Mouse (Mus musculus) cerebellum, adult 2 months (tissue): ENCODE measurements around the gene Pcnx. TPM values are rescaled to one million over a fixed set of nuclear protein-coding genes. Genes with fewer than 3 reads are reported as not detected.

Source experiments
- DNase-seq, 2 experiments: peaks; one replicate each; pipeline ENCODE4 v3.0.0; 2021
- H3K27ac ChIP-seq: fragments of 200-500 bp; 2 replicates; pipeline ENCODE4 v1.5.1; 2012; ENCODE audit warnings: low read length, control low read depth, inconsistent platforms; ENCODE audit not compliant: insufficient read depth
- H3K27me3 ChIP-seq: fragments of 200-500 bp; 2 replicates; pipeline ENCODE4 v1.6.1; 2012; ENCODE audit warnings: inconsistent platforms, mild to moderate bottlenecking, low read length, moderate library complexity; ENCODE audit not compliant: control insufficient read depth, insufficient read depth
- H3K4me1 ChIP-seq: fragments of 200-500 bp; 2 replicates; pipeline ENCODE4 v1.6.1; 2011; ENCODE audit warnings: low read length; ENCODE audit not compliant: control insufficient read depth, insufficient read depth
- H3K4me3 ChIP-seq: fragments of 200-500 bp; replicated peaks from 2 replicates; pipeline ENCODE3; 2011; ENCODE audit warnings: mild to moderate bottlenecking, low read depth, low read length, control low read depth; ENCODE audit not compliant: insufficient read depth
- CTCF ChIP-seq: fragments of 200-500 bp; IDR thresholded peaks from 2 replicates; pipeline ENCODE4 v1.5.1; 2011; ENCODE audit warnings: low read depth, mild to moderate bottlenecking, control low read depth, low read length, moderate library complexity, borderline replicate concordance; ENCODE audit not compliant: insufficient read depth
- POLR2A ChIP-seq: fragments of 200-500 bp; IDR thresholded peaks from 2 replicates; pipeline ENCODE4 v1.6.1; 2011; ENCODE audit warnings: low read length, control low read depth, borderline replicate concordance; ENCODE audit not compliant: insufficient read depth
- WGBS: fragments of 180-500 bp; shearing (Covaris S2); methylation state at CpG from one replicate; pipeline ENCODE4 v1.1.7; 2018; 5-methylcytosine and 5-hydroxymethylcytosine counted together
- polyA plus RNA-seq: library from polyadenylated mRNA; depleted of rRNA; stranded (reverse); fragments of >200 nt; gene quantifications from 2 replicates; pipeline ENCODE4 v1.2.3, GENCODE M21; 2012

Gene Pcnx
- polyA plus RNA-seq, 1 experiment = 45.3 TPM

- 71% methylated on average over 4 of the region's 4 CpGs for WGBS
- TF ChIP-seq CTCF (no peak), POLR2A (no peak)
- H3K4me3 ChIP-seq = no peak overlapping the region
- no peak for DNase-seq
- peaks cover 4% of the 10 kb centered on the region; the same call in 1 of the 2 replicates for H3K4me1 ChIP-seq
- no peaks in the 10 kb centered on the region for H3K27me3 ChIP-seq
- H3K27ac ChIP-seq = no peak overlapping the region
Observed at GRCm38 (mm10) chr12:81856696-81857095, 3.1 kb upstream of the Pcnx start.

GRCm38 (mm10) chr12:81857251-81857650 lies 2.6 kb upstream of the Pcnx start:
- Histone ChIP-seq H3K4me1 (peaks cover 9% of the 10 kb centered on the region), H3K27me3 (no peaks in the 10 kb centered on the region), H3K4me3 (no peak overlapping the region), H3K27ac (no peak overlapping the region)
- WGBS = 81% methylated on average over 4 of the region's 4 CpGs
- DNase-seq = no peak
- TF ChIP-seq POLR2A = no peak
- TF ChIP-seq CTCF = no peak

- WGBS = 79% methylated on average over 8 of the region's 8 CpGs
- Histone ChIP-seq H3K4me1 (peaks cover 16% of the 10 kb centered on the region), H3K4me3 (no peak overlapping the region), H3K27ac (no peak overlapping the region), H3K27me3 (no peaks in the 10 kb centered on the region)
- no peak for DNase-seq
- TF ChIP-seq CTCF (no peak), POLR2A (no peak)
Observed at GRCm38 (mm10) chr12:81857978-81858569, 1.7 kb upstream of the Pcnx start.

GRCm38 (mm10) chr12:81860308-81861181 lies 722 bp downstream of the Pcnx start:
- Histone ChIP-seq H3K27me3 (no peaks in the 10 kb centered on the region), H3K4me1 (peaks cover 18% of the 10 kb centered on the region), H3K27ac (peak overlapping the region; percentile 84), H3K4me3 (peak overlapping the region; percentile 79)
- WGBS = under 1% methylated on average over 93 of the region's 107 CpGs
- peak; percentile 71 to 77 for DNase-seq
- no peak for TF ChIP-seq POLR2A
- no peak for TF ChIP-seq CTCF

DNA sequence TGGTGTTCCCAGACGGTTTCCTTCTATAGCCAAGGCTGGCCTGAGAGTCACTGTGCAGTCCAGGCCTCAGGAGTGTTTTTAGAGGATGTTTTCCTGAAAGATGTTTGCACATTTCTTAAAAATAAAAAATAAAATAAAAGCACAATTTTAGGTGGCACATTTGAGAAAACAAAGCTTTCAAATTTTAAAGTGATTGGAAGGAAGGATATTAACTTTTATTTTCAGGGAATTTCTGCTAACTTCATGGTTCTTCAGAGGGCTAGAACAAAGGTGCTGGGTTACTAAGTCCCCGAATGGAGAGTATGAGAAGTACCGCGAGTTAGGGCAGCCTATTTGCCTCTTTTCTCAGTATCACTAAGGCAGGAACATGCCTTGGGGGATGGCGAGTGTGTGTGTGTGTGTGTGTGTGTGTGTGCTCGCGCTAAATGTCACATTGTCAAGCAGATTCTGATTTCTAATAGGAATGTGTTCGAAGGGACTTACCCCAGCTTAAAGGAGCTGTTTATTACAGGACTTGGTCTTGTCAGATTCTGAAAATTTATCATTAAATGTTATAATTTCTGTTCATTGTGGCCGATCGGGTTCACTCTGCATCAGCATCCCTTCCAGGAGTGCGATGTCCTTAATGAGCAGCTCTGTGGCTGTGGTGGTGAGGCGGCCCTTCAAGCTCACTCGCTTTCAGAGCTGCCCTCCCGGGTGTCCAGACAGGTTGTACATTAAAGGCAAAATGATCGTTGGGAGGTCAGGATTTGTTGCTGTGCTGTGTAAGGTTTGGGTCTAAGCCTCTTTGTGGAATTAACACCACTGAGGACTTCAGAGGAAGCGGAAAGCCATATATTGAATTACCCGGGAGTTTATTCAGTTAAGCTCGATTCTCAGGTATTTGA lies 1.6 kb downstream of the Pcnx start:
- WGBS = 12% methylated on average over 18 of the region's 18 CpGs
- H3K4me3 ChIP-seq = peak overlapping the region; percentile 79
- no peaks in the 10 kb centered on the region for H3K27me3 ChIP-seq
- DNase-seq = peak; percentile 29 to 40
- H3K4me1 ChIP-seq = peaks cover 18% of the 10 kb centered on the region
- no peak for TF ChIP-seq POLR2A
- TF ChIP-seq CTCF = no peak
- peak overlapping the region; percentile 84; the same call in 1 of the 2 replicates for H3K27ac ChIP-seq

DNA sequence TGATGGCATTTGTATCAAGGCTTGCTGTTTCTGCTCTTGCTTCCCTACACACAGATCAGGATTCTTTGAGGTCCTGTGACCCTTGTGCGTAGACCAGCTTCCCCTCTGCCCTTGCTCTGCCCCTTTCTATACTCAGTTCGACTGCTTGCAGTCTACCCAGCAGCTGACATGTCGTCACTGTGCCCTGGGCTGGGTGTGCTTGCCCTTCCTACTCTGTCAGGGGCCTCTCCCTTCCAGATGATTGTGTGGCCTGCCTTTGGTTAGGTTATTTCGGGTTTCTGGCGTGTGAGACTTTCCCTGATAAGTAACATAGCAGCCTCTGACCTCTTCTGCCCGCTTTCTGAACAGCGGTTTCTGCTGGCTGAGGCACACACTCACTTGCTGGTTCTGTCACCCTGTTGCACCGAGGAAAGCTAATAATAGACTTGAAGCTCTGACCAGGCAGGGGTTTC lies 2.6 kb downstream of the Pcnx start:
- WGBS = 34% methylated on average over 8 of the region's 8 CpGs
- DNase-seq = peak; percentile 9 to 27
- no peak overlapping the region for H3K27ac ChIP-seq
- H3K4me1 ChIP-seq = peaks cover 18% of the 10 kb centered on the region
- TF ChIP-seq CTCF = no peak
- TF ChIP-seq POLR2A = no peak
- H3K27me3 ChIP-seq = no peaks in the 10 kb centered on the region
- peak overlapping the region; percentile 35 for H3K4me3 ChIP-seq

DNA sequence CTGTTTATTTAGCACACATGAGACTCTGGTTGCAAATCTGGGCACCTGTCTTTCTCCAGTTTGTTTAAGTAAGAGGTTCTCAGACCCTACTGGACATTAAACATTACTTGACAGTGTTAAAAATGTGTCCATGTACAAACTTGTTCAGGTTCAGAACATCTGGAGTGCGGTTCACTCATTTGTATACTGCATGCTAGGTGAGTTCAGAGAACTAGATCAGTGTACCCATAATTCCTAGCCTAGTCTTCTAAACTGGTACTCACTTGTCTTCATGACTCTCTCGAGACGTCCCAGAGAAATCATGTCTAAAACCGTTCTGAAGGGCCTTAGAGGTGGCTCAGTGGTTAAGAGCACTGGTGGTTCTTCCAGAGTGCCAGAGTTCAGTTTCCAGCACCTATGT lies 4.1 kb downstream of the Pcnx start:
- DNase-seq = no peak
- 96% methylated on average over 4 of the region's 4 CpGs for WGBS
- H3K4me1 ChIP-seq = peaks cover 18% of the 10 kb centered on the region
- H3K27ac ChIP-seq = no peak overlapping the region
- H3K4me3 ChIP-seq = no peak overlapping the region
- no peak for TF ChIP-seq POLR2A
- no peak for TF ChIP-seq CTCF
- no peaks in the 10 kb centered on the region for H3K27me3 ChIP-seq
